Mouse (Mus musculus) hindbrain, embryonic 16.5 days (tissue): ENCODE results near the gene Gse1. TPM values are rescaled to one million over a fixed set of nuclear protein-coding genes. Genes with fewer than 3 reads are reported as not detected.

Experiments
- ATAC-seq: fragments of 200-750 bp; cut with Nextera tagmentation; 2 replicates; pipeline ENCODE4 v1.8.0; 2017; ENCODE audit warnings: moderate TSS enrichment, moderate library complexity
- H3K27ac ChIP-seq: fragments of 300-500 bp; sonication (generic); 2 replicates; pipeline ENCODE4 v1.5.1; 2014; ENCODE audit warnings: low read depth, mild to moderate bottlenecking, control low read depth, low read length, moderate library complexity
- H3K27me3 ChIP-seq: fragments of 300-500 bp; sonication (generic); replicated peaks from 2 replicates; pipeline ENCODE4 v1.6.1; 2014; ENCODE audit warnings: low read length; ENCODE audit not compliant: control insufficient read depth, insufficient read depth
- H3K36me3 ChIP-seq: fragments of 300-500 bp; sonication (generic); 2 replicates; pipeline ENCODE4 v1.6.1; 2014; ENCODE audit warnings: mild to moderate bottlenecking, low read length, moderate library complexity, mixed read lengths; ENCODE audit not compliant: control insufficient read depth, insufficient read depth
- H3K4me1 ChIP-seq: fragments of 300-500 bp; sonication (generic); 2 replicates; pipeline ENCODE4 v1.6.1; 2014; ENCODE audit warnings: low read depth, low read length; ENCODE audit not compliant: control insufficient read depth, insufficient read depth
- H3K4me2 ChIP-seq: fragments of 300-500 bp; sonication (generic); 2 replicates; pipeline ENCODE4 v1.6.1; 2014; ENCODE audit warnings: mild to moderate bottlenecking, low read length, control low read depth, moderate library complexity
- H3K4me3 ChIP-seq: fragments of 300-500 bp; sonication (generic); 2 replicates; pipeline ENCODE4 v1.5.1; 2014; ENCODE audit warnings: mild to moderate bottlenecking, low read length, control low read depth, moderate library complexity
- H3K9ac ChIP-seq: fragments of 300-500 bp; sonication (generic); 2 replicates; pipeline ENCODE4 v1.6.1; 2014; ENCODE audit warnings: low read depth, mild to moderate bottlenecking, control low read depth, low read length, moderate library complexity
- H3K9me3 ChIP-seq: fragments of 300-500 bp; sonication (generic); 2 replicates; pipeline ENCODE4 v1.6.1; 2014; ENCODE audit warnings: mild to moderate bottlenecking, low read length, moderate library complexity; ENCODE audit not compliant: control insufficient read depth
- whole genome bisulfite sequencing: fragments of 180-500 bp; shearing (Covaris S2); extraction: QIAGEN DNeasy Blood & Tissue Kit; methylation state at CpG from one replicate; pipeline ENCODE4 v1.1.7; 2014; 5-methylcytosine and 5-hydroxymethylcytosine counted together
- polyA plus RNA-seq: library from polyadenylated mRNA; unstranded; fragments of >200 nt; fragmentation: Nextera tagmentation; extraction: Ambion mirVana; gene quantifications from 2 replicates; pipeline ENCODE4 v1.2.1, GENCODE M21; 2015

The Gse1 gene
- polyA plus RNA-seq, 1 experiment from 2014 or later, result 10.7 TPM

- Histone ChIP-seq H3K27ac (peak overlapping the region; percentile 80), H3K4me3 (no peak overlapping the region), H3K27me3 (no peaks in the 10 kb centered on the region; the same call in 1 of the 2 replicates), H3K4me2 (peak overlapping the region; percentile 27), H3K9ac (peak overlapping the region; percentile 49), H3K36me3 (no peaks in the 10 kb centered on the region), H3K4me1 (peaks cover 26% of the 10 kb centered on the region), H3K9me3 (no peaks in the 10 kb centered on the region)
- WGBS, result 2% methylated on average over 17 of the region's 17 CpGs
- ATAC-seq, result peak; percentile 32
Observed at GRCm38 (mm10) chr8:120335262-120336086, 107.2 kb downstream of the Gse1 start.

GRCm38 (mm10) chr8:120336087-120336380, 107.8 kb downstream of the Gse1 start:
- 2% methylated on average over 9 of the region's 9 CpGs for WGBS
- H3K4me1 ChIP-seq, result peaks cover 26% of the 10 kb centered on the region

GRCm38 (mm10) chr8:120336909-120337555, 108.8 kb downstream of the Gse1 start:
- H3K9me3 ChIP-seq, result no peaks in the 10 kb centered on the region
- no peak overlapping the region for H3K4me2 ChIP-seq
- no peak for ATAC-seq
- WGBS, result 54% methylated on average over 5 of the region's 5 CpGs
- H3K4me1 ChIP-seq, result peaks cover 30% of the 10 kb centered on the region
- no peak overlapping the region for H3K27ac ChIP-seq
- no peaks in the 10 kb centered on the region for H3K36me3 ChIP-seq
- no peak overlapping the region for H3K4me3 ChIP-seq
- H3K27me3 ChIP-seq, result no peaks in the 10 kb centered on the region
- H3K9ac ChIP-seq, result no peak overlapping the region

More at GRCm38 (mm10) chr8:120336087-120336380, 107.8 kb downstream of the Gse1 start:
- Histone ChIP-seq H3K4me2 (peak overlapping the region; percentile 27; the same call in 1 of the 2 replicates), H3K27ac (no peak overlapping the region; the same call in 1 of the 2 replicates), H3K36me3 (no peaks in the 10 kb centered on the region), H3K9ac (peak overlapping the region; percentile 49; the same call in 1 of the 2 replicates), H3K4me3 (no peak overlapping the region), H3K9me3 (no peaks in the 10 kb centered on the region), H3K27me3 (no peaks in the 10 kb centered on the region)
- ATAC-seq, result 0 out of 2 replicates have a peak, but pooled peaks have one; percentile 7

DNA sequence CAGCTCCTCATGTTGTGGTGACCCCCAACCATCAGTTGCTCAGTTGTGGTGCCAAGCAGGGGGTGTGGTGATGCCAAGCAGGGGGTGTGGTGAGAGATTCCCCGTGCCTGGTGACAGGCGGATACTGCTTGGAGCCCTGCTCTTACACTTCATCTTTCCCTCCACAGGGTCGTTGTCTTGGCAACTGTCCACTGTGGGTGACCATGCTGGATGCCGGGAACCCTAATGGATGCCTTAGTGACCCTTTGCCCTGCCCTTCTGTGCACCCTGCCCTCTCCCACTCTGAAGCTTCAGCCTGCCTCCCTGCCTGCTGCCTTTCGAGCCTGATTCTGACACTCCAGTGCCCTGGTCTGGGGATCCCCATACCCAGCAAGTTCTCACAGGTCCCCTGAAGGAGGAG, 109.4 kb downstream of the Gse1 start:
- H3K9ac ChIP-seq, result no peak overlapping the region
- no peak for ATAC-seq
- H3K4me1 ChIP-seq, result peaks cover 30% of the 10 kb centered on the region
- no peaks in the 10 kb centered on the region for H3K27me3 ChIP-seq
- H3K27ac ChIP-seq, result no peak overlapping the region
- no peak overlapping the region for H3K4me3 ChIP-seq
- H3K36me3 ChIP-seq, result no peaks in the 10 kb centered on the region
- H3K9me3 ChIP-seq, result no peaks in the 10 kb centered on the region
- WGBS, result 42% methylated on average over 5 of the region's 5 CpGs
- H3K4me2 ChIP-seq, result no peak overlapping the region

DNA sequence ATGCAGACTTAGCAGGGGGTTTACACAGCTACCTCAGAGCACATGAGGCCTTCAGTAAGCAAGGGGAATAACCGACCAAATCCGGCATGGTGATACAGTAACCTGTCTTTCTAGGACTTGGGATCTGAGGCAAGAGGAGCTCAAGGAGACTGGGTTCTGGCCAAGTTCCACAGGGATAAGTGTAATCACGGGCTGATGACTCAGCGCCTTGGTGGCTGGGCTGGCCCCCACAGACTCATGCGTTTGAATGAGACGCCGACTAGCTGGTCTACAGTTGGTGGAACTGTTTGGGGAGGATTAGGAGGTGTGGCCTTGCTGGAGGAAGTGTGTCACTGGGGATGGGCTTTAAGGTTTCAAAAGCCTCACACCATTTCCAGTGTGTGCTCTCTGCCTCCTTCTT, 110.4 kb downstream of the Gse1 start:
- H3K36me3 ChIP-seq, result no peaks in the 10 kb centered on the region
- H3K27me3 ChIP-seq, result no peaks in the 10 kb centered on the region
- H3K9ac ChIP-seq, result no peak overlapping the region
- ATAC-seq, result no peak
- H3K27ac ChIP-seq, result no peak overlapping the region
- WGBS, result 95% methylated on average over 7 of the region's 7 CpGs
- H3K4me3 ChIP-seq, result no peak overlapping the region
- no peak overlapping the region for H3K4me2 ChIP-seq
- H3K9me3 ChIP-seq, result no peaks in the 10 kb centered on the region
- peaks cover 38% of the 10 kb centered on the region for H3K4me1 ChIP-seq

DNA sequence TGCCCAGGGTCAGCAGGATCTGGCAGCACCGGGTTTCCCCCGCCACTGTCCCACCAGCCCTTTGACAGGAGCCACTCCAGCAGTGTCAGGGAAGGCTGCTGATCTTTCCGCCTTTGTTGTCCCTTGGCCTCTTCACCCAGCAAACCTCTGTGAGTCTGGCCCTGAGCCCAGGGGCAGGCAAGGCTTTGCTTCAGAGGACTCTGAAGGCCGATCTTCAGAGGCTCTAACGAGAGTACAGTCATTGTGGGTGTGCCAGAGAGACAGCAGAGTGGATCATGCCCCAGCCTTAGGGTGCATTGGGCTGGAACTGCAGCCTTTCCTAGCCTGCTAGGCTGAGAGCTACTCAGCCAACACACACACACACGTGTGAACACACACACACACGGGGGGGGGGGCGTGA, 111.5 kb downstream of the Gse1 start:
- H3K4me3 ChIP-seq, result no peak overlapping the region
- peaks cover 45% of the 10 kb centered on the region for H3K4me1 ChIP-seq
- WGBS, result 47% methylated on average over 7 of the region's 8 CpGs
- no peak overlapping the region for H3K4me2 ChIP-seq
- H3K27ac ChIP-seq, result 0 out of 2 replicates have a peak overlapping the region, but pooled peaks have one; percentile 23
- H3K9ac ChIP-seq, result no peak overlapping the region
- no peaks in the 10 kb centered on the region for H3K27me3 ChIP-seq
- no peak for ATAC-seq
- no peaks in the 10 kb centered on the region for H3K36me3 ChIP-seq
- no peaks in the 10 kb centered on the region for H3K9me3 ChIP-seq

GRCm38 (mm10) chr8:120341124-120341523, 112.9 kb downstream of the Gse1 start:
- H3K9ac ChIP-seq, result no peak overlapping the region; the same call in 1 of the 2 replicates
- no peaks in the 10 kb centered on the region for H3K36me3 ChIP-seq
- peaks cover 37% of the 10 kb centered on the region for H3K4me1 ChIP-seq
- H3K27ac ChIP-seq, result no peak overlapping the region
- H3K4me2 ChIP-seq, result no peak overlapping the region
- no peaks in the 10 kb centered on the region for H3K9me3 ChIP-seq
- no peak for ATAC-seq
- no peak overlapping the region for H3K4me3 ChIP-seq
- whole genome bisulfite sequencing, result 52% methylated on average over 10 of the region's 10 CpGs
- no peaks in the 10 kb centered on the region for H3K27me3 ChIP-seq

GRCm38 (mm10) chr8:120342847-120343548, 114.7 kb downstream of the Gse1 start:
- H3K27me3 ChIP-seq, result no peaks in the 10 kb centered on the region
- H3K4me1 ChIP-seq, result peaks cover 51% of the 10 kb centered on the region
- no peak overlapping the region for H3K4me3 ChIP-seq
- H3K4me2 ChIP-seq, result no peak overlapping the region
- no peak for ATAC-seq
- no peaks in the 10 kb centered on the region for H3K36me3 ChIP-seq
- peak overlapping the region; percentile 45; the same call in 1 of the 2 replicates for H3K9ac ChIP-seq
- no peak overlapping the region for H3K27ac ChIP-seq
- no peaks in the 10 kb centered on the region for H3K9me3 ChIP-seq
- WGBS, result 32% methylated on average over 7 of the region's 7 CpGs

GRCm38 (mm10) chr8:120343582-120343981, 115.3 kb downstream of the Gse1 start:
- Histone ChIP-seq H3K4me2 (no peak overlapping the region), H3K9me3 (no peaks in the 10 kb centered on the region), H3K9ac (peak overlapping the region; percentile 45; the same call in 1 of the 2 replicates), H3K4me1 (peaks cover 57% of the 10 kb centered on the region), H3K27me3 (no peaks in the 10 kb centered on the region), H3K27ac (no peak overlapping the region; the same call in 1 of the 2 replicates), H3K36me3 (no peaks in the 10 kb centered on the region), H3K4me3 (no peak overlapping the region)
- 29% methylated on average over 12 of the region's 12 CpGs for WGBS
- ATAC-seq, result no peak
